In the genomic region with DNA sequence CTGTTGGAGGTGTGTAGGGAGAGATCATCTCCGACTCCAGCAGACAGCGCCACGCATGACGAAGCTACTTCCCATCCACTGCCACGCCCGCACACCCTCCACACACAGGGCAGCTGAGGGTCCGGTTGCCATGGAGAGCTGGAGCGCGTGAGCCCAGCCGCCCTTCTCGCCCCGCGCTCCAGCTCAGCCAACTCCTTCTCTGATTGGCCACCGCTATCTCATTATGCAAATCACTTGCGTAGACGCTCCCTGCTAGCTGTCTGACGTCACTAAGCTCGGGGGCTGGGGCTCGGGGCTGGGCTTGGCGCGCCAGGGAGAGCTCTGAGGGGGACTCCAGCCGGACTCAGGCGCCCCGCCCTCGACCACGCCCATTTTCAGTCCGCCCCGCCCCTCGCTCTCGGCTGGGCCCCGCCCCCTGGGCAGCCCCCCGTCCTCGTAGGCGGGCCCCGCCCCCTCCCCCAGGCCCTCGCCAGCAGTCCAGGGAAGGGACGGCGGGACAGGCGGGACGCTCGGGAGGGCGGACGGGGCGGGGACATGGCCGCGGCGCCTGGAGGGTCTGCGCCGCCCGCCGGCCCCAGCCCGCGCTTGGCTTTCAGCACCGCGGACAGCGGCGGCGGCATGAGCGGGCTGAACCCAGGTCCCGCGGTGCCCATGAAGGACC, we compare ENCODE assay signal across 8 mouse cellular contexts. TPM values are rescaled to one million over a fixed set of nuclear protein-coding genes. Genes with fewer than 3 reads are reported as not detected.
DNase-seq lines count a peak whose midpoint lies in the region; ATAC-seq lines count a peak whose summit lies in the region.

A gene (plus strand): TSS at position 74 of the 661 bp plus-strand sequence.

- H3K9ac ChIP-seq in hindbrain, embryonic 13.5 days = peak within 1 kb of the TSS; percentile 78

- peaks cover 24% of the 10 kb centered on the region for H3K4me1 ChIP-seq in hindbrain, embryonic 13.5 days (replicated peaks)

- ATAC-seq in hindbrain, embryonic 13.5 days (ENCODE audit: low FRiP score) = peak; percentile 97

- H3K36me3 ChIP-seq in hindbrain, embryonic 13.5 days = no peaks in the 10 kb centered on the region

- H3K27me3 ChIP-seq in hindbrain, embryonic 13.5 days = peaks cover 26% of the 10 kb centered on the region

- DNase-seq in R1 (ENCODE audit: low read depth, low spot score) = peak; percentile 99
- DNase-seq in cerebellum, postnatal 14 days = peak; percentile 91 to 95
- DNase-seq in frontal cortex, postnatal 14 days (ENCODE audit: low spot score in 2 of 2) = peak; percentile 89 to 90
- peak; percentile 91 to 92 for DNase-seq in layer of hippocampus, postnatal 36 days
- DNase-seq in lung, postnatal 25 days (ENCODE audit: low spot score) = peak; percentile 85
- DNase-seq in retina, adult 2 months (ENCODE audit: low read depth, low spot score) = peak; percentile 96
- DNase-seq in thymus, postnatal 25 days = peak; percentile 88

- no peaks in the 10 kb centered on the region for H3K9me3 ChIP-seq in hindbrain, embryonic 13.5 days

- under 1% methylated on average over 42 of the region's 61 CpGs for WGBS in hindbrain, embryonic 13.5 days

- H3K27ac ChIP-seq in hindbrain, embryonic 13.5 days = peak within 1 kb of the TSS; percentile 62

- peak within 1 kb of the TSS; percentile 56 for H3K4me3 ChIP-seq in hindbrain, embryonic 13.5 days

- peak within 1 kb of the TSS; percentile 64 for H3K4me2 ChIP-seq in hindbrain, embryonic 13.5 days

RNA-seq across cellular contexts. Expression of the gene that starts here (rescaled TPM):
- polyA plus RNA-seq in hindbrain, embryonic 13.5 days (2015; fragmentation: Nextera tagmentation; extraction: Ambion mirVana) = 35.4 and 39.3 TPM in 2 replicates
- 10 to 100 TPM; 28.6 to 29.8 TPM for total RNA-seq in layer of hippocampus, postnatal 36 days (2021)

Comparison
In these comparisons a context has a peak if more than half of its experiments do, and no peak if none do; other contexts are left out.
1. Peak in every context shown above with its lines: DNase-seq, ATAC-seq, H3K4me3 ChIP-seq and H3K27ac ChIP-seq.